Mouse (Mus musculus) forebrain, embryonic 10.5 days (tissue): ENCODE measurements around the gene Pde7b. TPM values are rescaled to one million over a fixed set of nuclear protein-coding genes. Genes with fewer than 3 reads are reported as not detected.
A peak's percentile ranks its signal among the peaks of the same experiment; 100 is the strongest.

ENCODE experiments used
- DNase-seq: peaks from one replicate; pipeline ENCODE4 v3.0.0-alpha.2; 2017; ENCODE audit warnings: low spot score; ENCODE audit errors: extremely low spot score
- H3K27ac ChIP-seq: fragments of 300-500 bp; sonication (generic); 2 replicates; pipeline ENCODE4 v1.5.1; 2016; ENCODE audit warnings: mild to moderate bottlenecking
- H3K27me3 ChIP-seq: fragments of 300-500 bp; sonication (generic); 2 replicates; pipeline ENCODE4 v1.6.1; 2016; ENCODE audit warnings: mild to moderate bottlenecking; ENCODE audit not compliant: poor library complexity, severe bottlenecking
- H3K36me3 ChIP-seq: fragments of 300-500 bp; sonication (generic); replicated peaks from 2 replicates; pipeline ENCODE4 v1.6.1; 2016; ENCODE audit warnings: mild to moderate bottlenecking, moderate library complexity
- H3K4me1 ChIP-seq: fragments of 300-500 bp; sonication (generic); 2 replicates; pipeline ENCODE4 v1.6.1; 2016
- H3K4me3 ChIP-seq: fragments of 300-500 bp; sonication (generic); 2 replicates; pipeline ENCODE4 v1.5.1; 2016; ENCODE audit warnings: mild to moderate bottlenecking, moderate library complexity
- H3K9me3 ChIP-seq: fragments of 300-500 bp; sonication (generic); 2 replicates; pipeline ENCODE4 v1.6.1; 2016; ENCODE audit warnings: mild to moderate bottlenecking, moderate library complexity
- WGBS: fragments of 180-500 bp; shearing (Covaris S2); methylation state at CpG from one replicate; pipeline ENCODE4 v1.1.7; 2016; 5-methylcytosine and 5-hydroxymethylcytosine counted together
- polyA plus RNA-seq: library from polyadenylated mRNA; unstranded; fragments of >200 nt; fragmentation: Nextera tagmentation; extraction: Ambion mirVana; gene quantifications from 2 replicates; pipeline ENCODE4 v1.2.1, GENCODE M21; 2016

The Pde7b gene
- polyA plus RNA-seq, 1 experiment from 2014 or later = 0.89 TPM

GRCm38 (mm10) chr10:20661684-20662083 lies 63.2 kb downstream of the Pde7b start:
- no peaks in the 10 kb centered on the region for H3K27me3 ChIP-seq
- peak; percentile 15 for DNase-seq
- H3K4me3 ChIP-seq = no peak overlapping the region
- 70% methylated on average over 5 of the region's 5 CpGs for WGBS
- no peaks in the 10 kb centered on the region for H3K36me3 ChIP-seq
- H3K9me3 ChIP-seq = no peaks in the 10 kb centered on the region
- peaks cover 3% of the 10 kb centered on the region; the same call in 1 of the 2 replicates for H3K4me1 ChIP-seq
- H3K27ac ChIP-seq = peak overlapping the region; percentile 65; the same call in 1 of the 2 replicates

GRCm38 (mm10) chr10:20659718-20660117 lies 65.2 kb downstream of the Pde7b start:
- Histone ChIP-seq H3K4me3 (no peak overlapping the region), H3K9me3 (no peaks in the 10 kb centered on the region), H3K36me3 (no peaks in the 10 kb centered on the region), H3K4me1 (peaks cover 3% of the 10 kb centered on the region; the same call in 1 of the 2 replicates), H3K27me3 (no peaks in the 10 kb centered on the region), H3K27ac (no peak overlapping the region)
- WGBS = 77% methylated on average over 4 of the region's 4 CpGs
- no peak for DNase-seq

GRCm38 (mm10) chr10:20659268-20659667 lies 65.6 kb downstream of the Pde7b start:
- Histone ChIP-seq H3K27me3 (no peaks in the 10 kb centered on the region), H3K9me3 (no peaks in the 10 kb centered on the region), H3K27ac (no peak overlapping the region), H3K36me3 (no peaks in the 10 kb centered on the region), H3K4me3 (no peak overlapping the region), H3K4me1 (peaks cover 3% of the 10 kb centered on the region; the same call in 1 of the 2 replicates)
- no peak for DNase-seq
- WGBS = 88% methylated on average over 7 of the region's 7 CpGs

GRCm38 (mm10) chr10:20658716-20659115 lies 66.2 kb downstream of the Pde7b start:
- Histone ChIP-seq H3K4me1 (peaks cover 3% of the 10 kb centered on the region; the same call in 1 of the 2 replicates), H3K27me3 (no peaks in the 10 kb centered on the region), H3K4me3 (no peak overlapping the region), H3K36me3 (no peaks in the 10 kb centered on the region), H3K27ac (no peak overlapping the region), H3K9me3 (no peaks in the 10 kb centered on the region)
- whole genome bisulfite sequencing = 89% methylated on average over 7 of the region's 7 CpGs
- no peak for DNase-seq

GRCm38 (mm10) chr10:20657316-20658081 lies 67.4 kb downstream of the Pde7b start:
- Histone ChIP-seq H3K27me3 (no peaks in the 10 kb centered on the region), H3K4me3 (no peak overlapping the region), H3K36me3 (no peaks in the 10 kb centered on the region), H3K4me1 (peaks cover 3% of the 10 kb centered on the region; the same call in 1 of the 2 replicates), H3K27ac (no peak overlapping the region), H3K9me3 (no peaks in the 10 kb centered on the region)
- WGBS = 88% methylated on average over 12 of the region's 12 CpGs
- no peak for DNase-seq

- 89% methylated on average over 6 of the region's 6 CpGs for WGBS
- Histone ChIP-seq H3K9me3 (no peaks in the 10 kb centered on the region), H3K4me3 (no peak overlapping the region), H3K27ac (no peak overlapping the region), H3K36me3 (no peaks in the 10 kb centered on the region), H3K4me1 (no peaks in the 10 kb centered on the region), H3K27me3 (no peaks in the 10 kb centered on the region)
- no peak for DNase-seq
Measured at GRCm38 (mm10) chr10:20654590-20654989, 70.3 kb downstream of the Pde7b start.

GRCm38 (mm10) chr10:20654187-20654586 lies 70.7 kb downstream of the Pde7b start:
- Histone ChIP-seq H3K27me3 (no peaks in the 10 kb centered on the region), H3K27ac (no peak overlapping the region)
- WGBS = 86% methylated on average over 6 of the region's 6 CpGs

GRCm38 (mm10) chr10:20653299-20653698 lies 71.6 kb downstream of the Pde7b start:
- H3K9me3 ChIP-seq = no peaks in the 10 kb centered on the region
- H3K4me3 ChIP-seq = no peak overlapping the region
- DNase-seq = no peak
- WGBS = 89% methylated on average over 3 of the region's 3 CpGs
- H3K27ac ChIP-seq = no peak overlapping the region
- no peaks in the 10 kb centered on the region for H3K27me3 ChIP-seq
- no peaks in the 10 kb centered on the region for H3K36me3 ChIP-seq
- H3K4me1 ChIP-seq = no peaks in the 10 kb centered on the region

More at GRCm38 (mm10) chr10:20654187-20654586, 70.7 kb downstream of the Pde7b start:
- no peak for DNase-seq
- no peaks in the 10 kb centered on the region for H3K9me3 ChIP-seq
- H3K4me3 ChIP-seq = no peak overlapping the region
- no peaks in the 10 kb centered on the region for H3K4me1 ChIP-seq
- no peaks in the 10 kb centered on the region for H3K36me3 ChIP-seq

GRCm38 (mm10) chr10:20636381-20636780 lies 88.5 kb downstream of the Pde7b start:
- peaks cover 8% of the 10 kb centered on the region; the same call in 1 of the 2 replicates for H3K4me1 ChIP-seq
- 86% methylated on average over 8 of the region's 8 CpGs for WGBS
- H3K36me3 ChIP-seq = no peaks in the 10 kb centered on the region
- no peak overlapping the region for H3K4me3 ChIP-seq
- DNase-seq = no peak
- no peaks in the 10 kb centered on the region for H3K9me3 ChIP-seq
- no peak overlapping the region for H3K27ac ChIP-seq
- no peaks in the 10 kb centered on the region for H3K27me3 ChIP-seq

GRCm38 (mm10) chr10:20633085-20633415 lies 91.8 kb downstream of the Pde7b start:
- no peaks in the 10 kb centered on the region for H3K36me3 ChIP-seq
- H3K27ac ChIP-seq = no peak overlapping the region

GRCm38 (mm10) chr10:20632256-20633084 lies 92.4 kb downstream of the Pde7b start:
- WGBS = 74% methylated on average over 14 of the region's 14 CpGs
- Histone ChIP-seq H3K36me3 (no peaks in the 10 kb centered on the region), H3K4me1 (peaks cover 8% of the 10 kb centered on the region; the same call in 1 of the 2 replicates), H3K27me3 (no peaks in the 10 kb centered on the region), H3K4me3 (no peak overlapping the region), H3K9me3 (no peaks in the 10 kb centered on the region), H3K27ac (no peak overlapping the region; the same call in 1 of the 2 replicates)
- DNase-seq = no peak

More at GRCm38 (mm10) chr10:20633085-20633415, 91.8 kb downstream of the Pde7b start:
- peaks cover 8% of the 10 kb centered on the region; the same call in 1 of the 2 replicates for H3K4me1 ChIP-seq
- no peak overlapping the region for H3K4me3 ChIP-seq
- DNase-seq = no peak
- WGBS = 81% methylated on average over 1 of the region's 1 CpGs
- H3K27me3 ChIP-seq = no peaks in the 10 kb centered on the region
- H3K9me3 ChIP-seq = no peaks in the 10 kb centered on the region

GRCm38 (mm10) chr10:20630122-20630521 lies 94.8 kb downstream of the Pde7b start:
- WGBS = 89% methylated on average over 7 of the region's 7 CpGs
- Histone ChIP-seq H3K27me3 (no peaks in the 10 kb centered on the region), H3K9me3 (no peaks in the 10 kb centered on the region), H3K4me3 (no peak overlapping the region), H3K4me1 (peaks cover 8% of the 10 kb centered on the region; the same call in 1 of the 2 replicates), H3K27ac (no peak overlapping the region), H3K36me3 (no peaks in the 10 kb centered on the region)
- DNase-seq = no peak
